Mouse (Mus musculus) bone marrow, adult 2 months (tissue): ENCODE data around the gene Rpl13a.

Experiments
- CTCF ChIP-seq: fragments of 200-500 bp; IDR thresholded peaks from 2 replicates; pipeline ENCODE4 v1.5.1; 2011; ENCODE audit warnings: low read length, control low read depth; ENCODE audit not compliant: control insufficient read depth, insufficient read depth
- POLR2A ChIP-seq: fragments of 200-500 bp; IDR thresholded peaks from 2 replicates; pipeline ENCODE4 v1.6.1; 2011; ENCODE audit warnings: low read depth, mild to moderate bottlenecking, control low read depth, low read length, borderline replicate concordance; ENCODE audit not compliant: control insufficient read depth

DNA sequence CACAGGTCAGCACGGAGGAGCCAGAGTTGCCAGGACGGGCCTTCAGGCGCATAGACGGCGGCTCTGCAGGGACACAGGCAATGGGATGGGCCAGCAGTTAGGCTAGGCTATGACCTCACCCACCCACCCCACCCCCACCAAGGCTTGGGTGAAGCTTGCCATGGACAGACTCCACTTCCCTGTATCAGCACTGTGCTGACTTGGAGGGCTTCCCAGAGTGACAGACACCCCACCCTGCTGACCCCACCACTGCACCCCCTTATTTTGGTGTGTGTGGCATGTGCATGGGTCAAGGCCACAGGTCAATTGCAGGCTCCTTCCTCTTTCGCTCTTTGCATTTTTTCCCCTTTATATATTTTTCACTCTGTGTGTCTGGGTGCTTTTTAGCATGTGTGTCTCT, 33.2 kb downstream of the Rpl13a start:
- no peak for TF ChIP-seq CTCF
- no peak for TF ChIP-seq POLR2A
